10 mouse cellular contexts compared by ENCODE assay signal in genomic region chr10:60558491-60558927, GRCm38 (mm10).
A peak's percentile ranks its signal among the peaks of the same experiment; 100 is the strongest.
DNase-seq lines count a peak whose midpoint lies in the region; ATAC-seq lines count a peak whose summit lies in the region.
"Had no signal": no experiment of that assay in that cellular context is flagged by ENCODE, and none has a peak within 500 bp of the region (broad histone marks: within the 10 kb centered on the region; RNA-seq: fewer than 3 reads in every experiment).

No protein-coding gene starts in this region.

- no peaks in the 10 kb centered on the region for H3K9me3 ChIP-seq in heart, embryonic 11.5 days (replicated peaks; ENCODE audit: control insufficient read depth, low read length)
- H3K9me3 ChIP-seq in forebrain, embryonic 12.5 days, result no peaks in the 10 kb centered on the region
- H3K9me3 ChIP-seq in hindbrain, embryonic 15.5 days, result no peaks in the 10 kb centered on the region
- H3K9me3 ChIP-seq: liver, embryonic 13.5 days had no signal

- no peak overlapping the region; the same call in 1 of the 2 replicates for H3K27ac ChIP-seq in heart, embryonic 11.5 days (ENCODE audit: low read depth, low read length)
- H3K27ac ChIP-seq in forebrain, embryonic 12.5 days, result 0 out of 2 replicates have a peak overlapping the region, but pooled peaks have one; percentile 26
- H3K27ac ChIP-seq in hindbrain, embryonic 15.5 days (replicated peaks), result no peak overlapping the region
- H3K27ac ChIP-seq: liver, embryonic 13.5 days had no signal

- no peak overlapping the region for H3K9ac ChIP-seq in heart, embryonic 11.5 days (ENCODE audit: low read depth, low read length)
- no peak overlapping the region for H3K9ac ChIP-seq in forebrain, embryonic 12.5 days
- H3K9ac ChIP-seq in hindbrain, embryonic 15.5 days, result no peak overlapping the region
- H3K9ac ChIP-seq: liver, embryonic 13.5 days had no signal

- peaks cover 14% of the 10 kb centered on the region for H3K4me1 ChIP-seq in heart, embryonic 11.5 days (ENCODE audit: control insufficient read depth, insufficient read depth, low read length)
- peaks cover 22% of the 10 kb centered on the region for H3K4me1 ChIP-seq in forebrain, embryonic 12.5 days
- peaks cover 8% of the 10 kb centered on the region; the same call in 1 of the 2 replicates for H3K4me1 ChIP-seq in hindbrain, embryonic 15.5 days (replicated peaks)
- H3K4me1 ChIP-seq: liver, embryonic 13.5 days had no signal

- peak; percentile 97 for DNase-seq in heart, adult 11 months
- DNase-seq in lung, postnatal 10 days, result peak; percentile 55
- DNase-seq in right cerebral cortex, postnatal 14 days, result no peak
- DNase-seq in spleen, postnatal 14 days (ENCODE audit: low spot score in 2 of 2), result no peak
- DNase-seq: liver, embryonic 13.5 days had no signal

- no peak overlapping the region for H3K4me2 ChIP-seq in heart, embryonic 11.5 days
- no peak overlapping the region for H3K4me2 ChIP-seq in forebrain, embryonic 12.5 days
- no peak overlapping the region for H3K4me2 ChIP-seq in hindbrain, embryonic 15.5 days
- H3K4me2 ChIP-seq: liver, embryonic 13.5 days had no signal

- ATAC-seq in heart, embryonic 11.5 days (replicated peaks; ENCODE audit: insufficient number of reproducible peaks, low FRiP score, low TSS enrichment), result no peak
- no peak for ATAC-seq in forebrain, embryonic 12.5 days (ENCODE audit: low FRiP score)
- 0 out of 2 replicates have a peak, but pooled peaks have one; percentile 31 for ATAC-seq in hindbrain, embryonic 15.5 days (ENCODE audit: low FRiP score, low read depth)
- no peak for ATAC-seq in cerebellum, adult (ENCODE audit: insufficient number of reproducible peaks, low FRiP score, low TSS enrichment)
- ATAC-seq: Patski had no signal

- H3K36me3 ChIP-seq in heart, embryonic 11.5 days (ENCODE audit: control insufficient read depth, insufficient read depth, low read length), result no peaks in the 10 kb centered on the region
- no peaks in the 10 kb centered on the region for H3K36me3 ChIP-seq in forebrain, embryonic 12.5 days (replicated peaks)
- H3K36me3 ChIP-seq in hindbrain, embryonic 15.5 days, result no peaks in the 10 kb centered on the region
- H3K36me3 ChIP-seq: liver, embryonic 13.5 days had no signal

- no peak overlapping the region for H3K4me3 ChIP-seq in heart, embryonic 11.5 days (ENCODE audit: low read depth, low read length)
- H3K4me3 ChIP-seq in forebrain, embryonic 12.5 days (replicated peaks), result no peak overlapping the region
- H3K4me3 ChIP-seq in hindbrain, embryonic 15.5 days, result no peak overlapping the region
- H3K4me3 ChIP-seq: liver, embryonic 13.5 days had no signal

- WGBS in heart, embryonic 11.5 days (ENCODE audit: insufficient replicate concordance), result 11% methylated on average over 9 of the region's 9 CpGs
- 29% methylated on average over 9 of the region's 9 CpGs for WGBS in forebrain, embryonic 12.5 days
- 13% methylated on average over 9 of the region's 9 CpGs for WGBS in hindbrain, embryonic 15.5 days

- no peaks in the 10 kb centered on the region for H3K27me3 ChIP-seq in heart, embryonic 11.5 days (ENCODE audit: control insufficient read depth, insufficient read depth, low read length)
- H3K27me3 ChIP-seq in forebrain, embryonic 12.5 days, result 0 out of 2 replicates have a peak, but pooled peaks cover 2% of the 10 kb centered on the region
- 0 out of 2 replicates have a peak, but pooled peaks cover 3% of the 10 kb centered on the region for H3K27me3 ChIP-seq in hindbrain, embryonic 15.5 days
- H3K27me3 ChIP-seq: liver, embryonic 13.5 days had no signal

Comparison
In these comparisons a context has a peak if more than half of its experiments do, and no peak if none do; other contexts are left out.
1. DNase-seq: peak in heart, adult 11 months (single experiment) and lung, postnatal 10 days (single experiment); none in right cerebral cortex, postnatal 14 days (single experiment) and spleen, postnatal 14 days (0 of 2).